Mouse (Mus musculus) limb, embryonic 12.5 days (tissue): ENCODE data around the gene Tmem205. TPM values are rescaled to one million over a fixed set of nuclear protein-coding genes. Genes with fewer than 3 reads are reported as not detected.

Experiments used
- ATAC-seq: fragments of 200-750 bp; cut with Nextera tagmentation; 2 replicates; pipeline ENCODE4 v1.8.0; 2017; ENCODE audit warnings: low read depth, moderate TSS enrichment; ENCODE audit not compliant: insufficient number of reproducible peaks, insufficient read depth, low FRiP score, low TSS enrichment
- H3K27ac ChIP-seq: fragments of 300-500 bp; sonication (generic); 2 replicates; pipeline ENCODE4 v1.5.1; 2016; ENCODE audit warnings: mild to moderate bottlenecking, moderate library complexity
- H3K27me3 ChIP-seq: fragments of 300-500 bp; sonication (generic); 2 replicates; pipeline ENCODE4 v1.6.1; 2016; ENCODE audit warnings: mild to moderate bottlenecking, moderate library complexity
- H3K36me3 ChIP-seq: fragments of 300-500 bp; sonication (generic); 2 replicates; pipeline ENCODE4 v1.6.1; 2016; ENCODE audit warnings: mild to moderate bottlenecking, moderate library complexity
- H3K4me1 ChIP-seq: fragments of 300-500 bp; sonication (generic); replicated peaks from 2 replicates; pipeline ENCODE4 v1.6.1; 2016
- H3K4me2 ChIP-seq: fragments of 300-500 bp; sonication (generic); 2 replicates; pipeline ENCODE4 v1.6.1; 2016; ENCODE audit warnings: mild to moderate bottlenecking, moderate library complexity
- H3K4me3 ChIP-seq: fragments of 300-500 bp; sonication (generic); replicated peaks from 2 replicates; pipeline ENCODE4 v1.5.1; 2016; ENCODE audit warnings: mild to moderate bottlenecking
- H3K9ac ChIP-seq: fragments of 300-500 bp; sonication (generic); replicated peaks from 2 replicates; pipeline ENCODE4 v1.6.1; 2016; ENCODE audit warnings: mild to moderate bottlenecking, moderate library complexity
- H3K9me3 ChIP-seq: fragments of 300-500 bp; sonication (generic); 2 replicates; pipeline ENCODE4 v1.6.1; 2016; ENCODE audit warnings: mild to moderate bottlenecking, moderate library complexity
- WGBS: fragments of 180-500 bp; shearing (Covaris S2); methylation state at CpG from one replicate; pipeline ENCODE4 v1.1.7; 2016; 5-methylcytosine and 5-hydroxymethylcytosine counted together
- polyA plus RNA-seq: library from polyadenylated mRNA; unstranded; fragments of >200 nt; fragmentation: Nextera tagmentation; extraction: Ambion mirVana; gene quantifications from 2 replicates; pipeline ENCODE4 v1.2.1, GENCODE M21; 2016

Gene Tmem205
- 33.4 and 39.4 TPM in 2 replicates for polyA plus RNA-seq

GRCm38 (mm10) chr9:21927208-21927753 lies at the start of gene Tmem205, which contains the start of gene Ccdc159:
Gene Tmem205 (minus strand): TSS chr9:21927556.
Gene Ccdc159 (plus strand): TSS chr9:21927471.
- H3K9me3 ChIP-seq: no peaks in the 10 kb centered on the region
- WGBS: under 1% methylated on average over 28 of the region's 28 CpGs
- no peaks in the 10 kb centered on the region for H3K27me3 ChIP-seq
- peak within 1 kb of the TSS; percentile 56 for H3K4me3 ChIP-seq
- H3K4me2 ChIP-seq: peak within 1 kb of the TSS; percentile 68
- ATAC-seq: peak; percentile 98
- H3K36me3 ChIP-seq: peaks cover 16% of the 10 kb centered on the region
- H3K9ac ChIP-seq: peak within 1 kb of the TSS; percentile 64
- peaks cover 11% of the 10 kb centered on the region for H3K4me1 ChIP-seq
- peak within 1 kb of the TSS; percentile 46; the same call in 1 of the 2 replicates for H3K27ac ChIP-seq

DNA sequence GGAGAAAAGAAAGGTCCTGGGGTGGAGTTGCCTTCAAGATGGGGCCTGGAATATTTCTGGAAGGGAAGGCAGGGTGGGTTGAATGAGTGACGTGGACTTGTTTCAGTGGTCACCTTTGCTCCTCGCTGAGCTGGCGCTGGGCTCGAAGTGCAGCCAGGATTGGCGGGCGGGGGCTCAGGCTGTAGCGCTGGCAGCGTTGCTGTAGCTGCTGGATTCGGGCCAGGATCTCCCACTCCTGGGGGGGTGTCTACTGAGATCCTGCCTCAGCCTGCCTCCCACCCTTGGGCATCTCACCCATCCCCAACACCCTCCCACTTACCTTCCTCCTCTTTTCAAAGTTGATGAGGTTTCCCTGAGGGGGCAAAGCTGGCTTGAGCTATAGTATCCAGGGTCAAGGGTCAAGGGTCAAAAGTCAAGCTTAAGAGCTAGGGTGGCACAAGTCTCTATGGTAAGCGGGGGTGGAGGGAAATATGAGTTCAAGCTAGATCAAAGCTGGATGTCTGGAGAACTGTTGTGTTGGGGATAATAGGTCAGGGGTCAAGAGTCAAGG lies 49.3 kb upstream of the Tmem205 start:
- no peak overlapping the region for H3K27ac ChIP-seq
- peaks cover 10% of the 10 kb centered on the region; the same call in 1 of the 2 replicates for H3K27me3 ChIP-seq
- no peak overlapping the region for H3K9ac ChIP-seq
- WGBS: 89% methylated on average over 9 of the region's 10 CpGs
- H3K4me1 ChIP-seq: no peaks in the 10 kb centered on the region
- no peak overlapping the region for H3K4me2 ChIP-seq
- H3K9me3 ChIP-seq: no peaks in the 10 kb centered on the region
- no peaks in the 10 kb centered on the region for H3K36me3 ChIP-seq
- no peak for ATAC-seq
- H3K4me3 ChIP-seq: no peak overlapping the region

DNA sequence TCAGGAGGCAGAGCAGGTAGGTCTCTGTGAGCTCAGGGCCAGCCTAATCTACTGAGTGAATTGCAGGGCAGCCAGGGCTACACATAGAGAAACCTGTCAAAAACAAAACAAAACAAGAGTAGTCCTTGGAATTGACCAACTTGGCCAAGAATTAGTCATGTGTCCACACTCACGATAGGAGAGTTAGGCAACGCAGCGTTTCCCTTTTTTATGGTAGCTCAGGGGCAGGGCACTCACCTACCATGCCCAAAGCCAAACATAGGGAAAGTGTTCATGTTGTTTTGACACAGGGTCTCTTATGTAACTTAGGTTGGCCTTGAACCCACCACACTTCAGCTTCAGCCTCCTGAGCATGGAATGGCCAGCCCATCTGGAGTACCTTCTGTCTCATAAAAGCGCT lies 41.9 kb upstream of the Tmem205 start:
- no peaks in the 10 kb centered on the region for H3K9me3 ChIP-seq
- 90% methylated on average over 4 of the region's 4 CpGs for WGBS
- H3K4me1 ChIP-seq: no peaks in the 10 kb centered on the region
- H3K27me3 ChIP-seq: peaks cover 3% of the 10 kb centered on the region; the same call in 1 of the 2 replicates
- no peak overlapping the region for H3K27ac ChIP-seq
- no peak overlapping the region for H3K4me2 ChIP-seq
- H3K36me3 ChIP-seq: no peaks in the 10 kb centered on the region
- no peak overlapping the region for H3K4me3 ChIP-seq
- ATAC-seq: no peak
- H3K9ac ChIP-seq: no peak overlapping the region

DNA sequence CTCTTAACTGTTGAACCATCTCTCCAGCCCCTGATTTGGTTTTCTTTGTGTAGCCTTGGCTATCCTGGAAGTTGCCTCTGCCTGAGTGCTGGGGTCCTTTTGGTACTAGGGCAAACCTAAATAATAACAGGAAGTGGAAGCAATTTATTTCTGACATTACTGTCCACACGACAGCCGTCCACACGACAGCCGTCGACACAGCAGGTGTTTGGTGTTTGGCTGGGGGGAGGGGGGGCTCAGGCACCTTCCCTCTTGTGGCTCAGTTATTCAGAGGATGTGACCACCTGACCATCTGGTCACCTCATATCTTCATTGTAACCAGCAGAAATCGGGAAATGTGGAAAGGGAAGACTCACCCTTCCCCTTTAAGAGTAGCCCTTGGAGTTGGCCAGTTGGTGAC lies 41.5 kb upstream of the Tmem205 start:
- no peak for ATAC-seq
- no peak overlapping the region for H3K27ac ChIP-seq
- H3K27me3 ChIP-seq: peaks cover 7% of the 10 kb centered on the region
- no peak overlapping the region for H3K4me3 ChIP-seq
- WGBS: 62% methylated on average over 6 of the region's 6 CpGs
- no peak overlapping the region for H3K4me2 ChIP-seq
- H3K9ac ChIP-seq: no peak overlapping the region
- H3K9me3 ChIP-seq: no peaks in the 10 kb centered on the region
- H3K4me1 ChIP-seq: no peaks in the 10 kb centered on the region
- H3K36me3 ChIP-seq: no peaks in the 10 kb centered on the region

- peaks cover 61% of the 10 kb centered on the region for H3K27me3 ChIP-seq
- peak within 1 kb of the TSS; percentile 85 for H3K4me2 ChIP-seq
- H3K36me3 ChIP-seq: no peaks in the 10 kb centered on the region
- WGBS: 21% methylated on average over 8 of the region's 8 CpGs
- H3K4me1 ChIP-seq: peaks cover 29% of the 10 kb centered on the region
- no peaks in the 10 kb centered on the region for H3K9me3 ChIP-seq
- H3K4me3 ChIP-seq: peak within 1 kb of the TSS; percentile 46
- peak within 1 kb of the TSS; percentile 45; the same call in 1 of the 2 replicates for H3K27ac ChIP-seq
- H3K9ac ChIP-seq: peak within 1 kb of the TSS; percentile 62
- no peak for ATAC-seq
Observed at GRCm38 (mm10) chr9:21963417-21963816, 36.1 kb upstream of the Tmem205 start, which contains the start of gene Epor. Gene Epor (minus strand): TSS chr9:21963506.

DNA sequence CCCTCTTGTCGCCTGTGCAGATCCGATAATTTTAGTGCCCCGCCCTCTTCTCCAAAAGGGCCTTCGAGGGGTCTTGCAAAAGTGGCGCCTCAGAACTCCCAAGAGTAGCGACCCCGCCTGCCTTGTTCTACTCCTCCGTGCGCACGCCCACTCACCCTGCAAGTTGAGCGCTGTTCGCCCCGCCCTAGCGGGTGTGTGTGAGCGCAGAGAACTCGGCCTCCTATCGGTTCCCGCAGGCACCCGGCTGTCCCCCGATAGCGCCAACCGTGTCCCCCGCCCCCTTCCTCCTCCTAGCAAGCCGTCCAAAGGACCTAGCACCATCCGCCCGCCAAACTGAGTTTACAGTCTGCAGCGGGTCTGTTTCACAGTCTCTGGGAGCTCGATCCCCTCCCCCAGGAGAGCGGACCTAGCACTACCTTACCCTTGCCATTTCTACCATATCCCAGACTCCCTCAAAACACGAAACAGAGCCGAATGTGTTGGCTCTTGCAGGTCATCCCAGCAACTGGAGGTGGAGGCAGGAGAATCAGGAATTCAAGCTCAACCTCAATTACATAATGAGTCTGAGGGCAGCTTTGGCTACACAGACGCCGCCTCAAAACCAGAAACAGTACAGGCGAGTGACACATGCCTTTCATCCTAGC lies 35.2 kb upstream of the Tmem205 start:
- peak overlapping the region; percentile 62 for H3K9ac ChIP-seq
- peak overlapping the region; percentile 85 for H3K4me2 ChIP-seq
- H3K27me3 ChIP-seq: peaks cover 63% of the 10 kb centered on the region
- H3K36me3 ChIP-seq: no peaks in the 10 kb centered on the region
- H3K27ac ChIP-seq: no peak overlapping the region
- ATAC-seq: peak; percentile 81
- H3K4me3 ChIP-seq: peak overlapping the region; percentile 46
- peaks cover 29% of the 10 kb centered on the region for H3K4me1 ChIP-seq
- H3K9me3 ChIP-seq: no peaks in the 10 kb centered on the region
- WGBS: 3% methylated on average over 34 of the region's 34 CpGs

- peaks cover 60% of the 10 kb centered on the region for H3K27me3 ChIP-seq
- WGBS: 0% methylated on average over 14 of the region's 15 CpGs
- no peaks in the 10 kb centered on the region for H3K9me3 ChIP-seq
- H3K36me3 ChIP-seq: no peaks in the 10 kb centered on the region
- H3K9ac ChIP-seq: peak overlapping the region; percentile 62
- ATAC-seq: no peak
- no peak overlapping the region for H3K27ac ChIP-seq
- peaks cover 29% of the 10 kb centered on the region for H3K4me1 ChIP-seq
- peak overlapping the region; percentile 85 for H3K4me2 ChIP-seq
- peak overlapping the region; percentile 46 for H3K4me3 ChIP-seq
Observed at GRCm38 (mm10) chr9:21962010-21962409, 34.7 kb upstream of the Tmem205 start.

DNA sequence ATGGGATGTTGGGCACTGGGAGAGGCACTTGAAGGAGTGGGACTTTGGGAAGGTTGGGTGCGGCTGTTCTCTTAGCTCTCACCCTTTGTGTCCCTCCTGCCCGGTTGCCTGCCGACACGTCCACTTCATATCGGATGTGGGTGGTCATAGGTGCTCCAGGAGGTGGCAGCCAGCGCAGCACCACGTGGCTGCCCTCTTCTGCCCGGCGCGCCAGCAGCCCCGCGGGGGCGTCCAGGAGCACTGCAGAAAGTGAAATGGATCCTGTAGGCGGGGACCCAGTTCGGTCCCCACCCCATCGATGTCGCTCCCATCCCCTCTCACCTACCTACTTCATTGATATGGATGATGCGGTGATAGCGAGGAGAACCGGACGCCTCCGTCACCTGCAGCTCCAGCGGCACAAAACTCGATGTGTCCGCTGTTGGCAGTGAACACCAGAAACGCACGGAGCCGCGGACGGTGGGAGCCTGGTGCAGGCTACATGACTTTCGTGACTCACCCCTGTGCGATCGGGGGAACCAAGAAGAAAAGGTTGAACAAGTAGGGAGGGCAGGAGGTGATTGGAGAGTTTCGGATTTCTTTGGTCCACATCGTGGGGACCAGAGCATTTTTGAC lies 34.1 kb upstream of the Tmem205 start:
- Histone ChIP-seq H3K9me3 (no peaks in the 10 kb centered on the region), H3K4me2 (peak overlapping the region; percentile 85), H3K27me3 (peaks cover 60% of the 10 kb centered on the region), H3K4me1 (peaks cover 32% of the 10 kb centered on the region), H3K27ac (no peak overlapping the region), H3K4me3 (peak overlapping the region; percentile 46), H3K36me3 (no peaks in the 10 kb centered on the region), H3K9ac (peak overlapping the region; percentile 62; the same call in 1 of the 2 replicates)
- ATAC-seq: no peak
- WGBS: under 1% methylated on average over 35 of the region's 35 CpGs

GRCm38 (mm10) chr9:21960558-21961208 lies 33.3 kb upstream of the Tmem205 start:
- H3K4me3 ChIP-seq: peak overlapping the region; percentile 0
- peaks cover 60% of the 10 kb centered on the region for H3K27me3 ChIP-seq
- ATAC-seq: no peak
- no peaks in the 10 kb centered on the region for H3K9me3 ChIP-seq
- H3K4me1 ChIP-seq: peaks cover 36% of the 10 kb centered on the region
- H3K36me3 ChIP-seq: no peaks in the 10 kb centered on the region
- peak overlapping the region; percentile 30; the same call in 1 of the 2 replicates for H3K4me2 ChIP-seq
- no peak overlapping the region for H3K27ac ChIP-seq
- no peak overlapping the region for H3K9ac ChIP-seq
- WGBS: 9% methylated on average over 26 of the region's 26 CpGs

DNA sequence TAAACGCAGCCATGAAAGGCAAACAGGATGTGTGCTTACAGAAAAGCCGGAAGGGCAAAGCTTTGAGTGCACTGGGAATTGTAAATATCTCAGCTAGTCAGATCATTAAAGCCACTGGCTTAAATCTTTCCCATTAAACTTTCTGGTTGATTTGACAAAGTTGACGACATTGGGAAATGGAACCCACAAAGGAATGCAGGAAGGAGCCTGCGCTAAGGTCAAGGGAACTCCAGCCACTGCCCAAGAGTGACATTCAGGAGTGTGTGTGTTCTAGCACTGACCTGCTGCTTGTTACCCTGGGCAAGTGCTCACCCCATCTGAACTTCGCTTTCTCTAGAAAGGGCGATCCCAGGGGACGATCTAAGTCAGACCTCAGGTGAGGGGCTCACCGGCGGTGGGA lies 32.8 kb upstream of the Tmem205 start:
- H3K4me3 ChIP-seq: peak overlapping the region; percentile 0; the same call in 1 of the 2 replicates
- WGBS: 41% methylated on average over 9 of the region's 9 CpGs
- no peaks in the 10 kb centered on the region for H3K9me3 ChIP-seq
- peaks cover 36% of the 10 kb centered on the region for H3K4me1 ChIP-seq
- peaks cover 60% of the 10 kb centered on the region for H3K27me3 ChIP-seq
- H3K4me2 ChIP-seq: peak overlapping the region; percentile 3; the same call in 1 of the 2 replicates
- no peak for ATAC-seq
- H3K36me3 ChIP-seq: no peaks in the 10 kb centered on the region
- no peak overlapping the region for H3K9ac ChIP-seq
- no peak overlapping the region for H3K27ac ChIP-seq

DNA sequence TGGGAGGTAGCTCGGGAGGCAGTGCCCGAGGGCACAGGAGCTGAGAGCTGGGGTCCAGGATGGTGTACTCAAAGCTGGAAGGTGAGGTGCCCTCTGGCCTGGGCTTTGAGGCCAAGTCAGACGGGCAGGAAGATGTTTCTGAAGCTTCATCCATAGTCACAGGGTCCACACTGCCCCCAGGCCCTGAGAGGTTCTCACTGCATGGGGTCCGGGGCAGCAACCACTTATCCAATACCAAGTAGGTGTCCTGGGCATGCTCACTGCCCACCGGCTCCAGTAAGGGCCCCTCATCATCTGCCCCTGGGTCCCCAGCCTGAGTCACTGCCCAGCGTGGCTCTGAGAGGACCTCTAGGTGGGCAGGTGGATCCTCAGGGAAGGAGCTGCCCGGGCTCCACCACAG lies 31.9 kb upstream of the Tmem205 start:
- 82% methylated on average over 7 of the region's 7 CpGs for WGBS
- H3K27me3 ChIP-seq: peaks cover 59% of the 10 kb centered on the region

More for the DNA sequence above, 31.9 kb upstream of the Tmem205 start:
- Histone ChIP-seq H3K36me3 (no peaks in the 10 kb centered on the region), H3K4me3 (no peak overlapping the region), H3K4me1 (peaks cover 36% of the 10 kb centered on the region), H3K9me3 (no peaks in the 10 kb centered on the region), H3K9ac (no peak overlapping the region), H3K27ac (no peak overlapping the region), H3K4me2 (no peak overlapping the region)
- no peak for ATAC-seq
